Mouse (Mus musculus) v-Abl transformed pro-B cells (cell line): ENCODE measurements around the gene Dkk3.

ENCODE experiments used
- in situ Hi-C, 2 experiments: fragments of 400-800 bp; cut with MboI; formaldehyde crosslinking; loops; one replicate each; pipeline ENCODE4 v1.15.1; 2025; ENCODE audit not compliant: unreplicated experiment in 2 of 2

Dkk3 gene

GRCm38 (mm10) chr7:112158942-112159341 lies at the start of gene Dkk3:
Gene Dkk3, minus strand, starts transcription at chr7:112159057.
- in situ Hi-C loops, result loop anchor here in 1 of 2 experiments (25.0 kb wide), 1 partner anchor 1403 kb away; no protein-coding TSS in a partner anchor

DNA sequence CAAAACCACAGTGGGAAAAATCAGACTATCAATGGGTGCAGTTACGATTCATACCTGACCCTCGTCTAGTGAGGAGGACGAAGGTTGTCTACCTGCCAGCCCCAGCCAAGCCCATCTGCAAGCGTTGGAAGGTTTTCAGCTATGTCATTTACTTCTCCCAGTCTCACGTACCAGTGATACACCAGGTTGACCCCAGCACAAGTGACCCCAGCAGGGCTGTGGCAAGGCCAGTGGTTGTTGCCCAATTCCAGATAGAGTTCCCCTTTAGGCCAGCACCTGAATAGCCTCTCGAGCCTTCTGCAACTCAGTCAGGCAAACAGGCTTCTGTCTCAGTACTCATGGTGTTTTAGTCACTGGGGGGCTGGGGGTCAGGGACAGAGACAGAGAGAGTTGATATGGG lies 48.9 kb upstream of the Dkk3 start:
- in situ Hi-C loops, result no loop called here

GRCm38 (mm10) chr7:112205513-112205912 lies 46.7 kb upstream of the Dkk3 start:
- in situ Hi-C loops, result no loop called here

GRCm38 (mm10) chr7:112204380-112204963 lies 45.6 kb upstream of the Dkk3 start:
- in situ Hi-C loops, result no loop called here

- in situ Hi-C loops, result no loop called here
Measured at GRCm38 (mm10) chr7:112203937-112204336, 45.1 kb upstream of the Dkk3 start.

GRCm38 (mm10) chr7:112202843-112203242 lies 44.0 kb upstream of the Dkk3 start:
- in situ Hi-C loops, result no loop called here

- in situ Hi-C loops, result no loop called here
Measured at GRCm38 (mm10) chr7:112202194-112202593, 43.3 kb upstream of the Dkk3 start.

GRCm38 (mm10) chr7:112200761-112201160 lies 41.9 kb upstream of the Dkk3 start:
- in situ Hi-C loops, result no loop called here

DNA sequence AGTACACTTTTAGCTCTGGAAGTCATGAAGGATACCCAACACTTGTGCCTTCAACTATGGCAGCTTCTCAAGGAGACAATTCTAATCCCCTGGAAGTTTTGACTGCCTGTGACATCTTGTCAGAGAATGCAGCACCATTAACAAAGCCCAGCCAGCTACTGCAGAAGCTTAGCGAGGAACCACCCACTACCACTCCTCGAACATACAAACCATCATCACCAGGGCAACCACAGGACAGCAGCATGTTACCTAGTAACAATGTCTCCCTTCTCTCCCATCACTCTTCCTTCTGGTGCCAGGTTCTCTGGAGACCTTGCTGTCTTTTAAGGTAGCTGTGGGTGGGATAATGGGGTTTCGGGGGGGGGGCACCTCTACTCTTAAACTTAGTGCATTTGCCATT lies 40.5 kb upstream of the Dkk3 start:
- in situ Hi-C loops, result no loop called here

DNA sequence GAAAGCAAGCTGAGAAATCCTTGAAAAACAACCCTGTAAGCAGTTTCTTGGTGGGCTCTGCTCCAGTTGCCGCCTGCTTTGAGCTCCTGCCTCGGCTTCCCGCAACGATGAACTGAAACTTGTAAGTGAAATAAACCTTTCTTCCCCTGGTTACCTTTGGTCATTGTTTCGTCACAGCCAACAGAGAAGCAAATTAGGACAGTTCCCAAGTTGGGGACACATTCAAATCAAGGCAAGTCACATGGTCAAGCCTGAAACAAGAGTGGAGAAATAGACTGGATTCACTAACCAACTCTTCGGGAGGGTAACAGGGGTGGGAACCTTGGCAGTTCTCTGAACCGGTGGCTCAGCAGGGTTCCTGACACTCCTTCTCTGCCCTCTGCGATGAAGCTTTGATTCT lies 38.6 kb upstream of the Dkk3 start:
- in situ Hi-C loops, result no loop called here

DNA sequence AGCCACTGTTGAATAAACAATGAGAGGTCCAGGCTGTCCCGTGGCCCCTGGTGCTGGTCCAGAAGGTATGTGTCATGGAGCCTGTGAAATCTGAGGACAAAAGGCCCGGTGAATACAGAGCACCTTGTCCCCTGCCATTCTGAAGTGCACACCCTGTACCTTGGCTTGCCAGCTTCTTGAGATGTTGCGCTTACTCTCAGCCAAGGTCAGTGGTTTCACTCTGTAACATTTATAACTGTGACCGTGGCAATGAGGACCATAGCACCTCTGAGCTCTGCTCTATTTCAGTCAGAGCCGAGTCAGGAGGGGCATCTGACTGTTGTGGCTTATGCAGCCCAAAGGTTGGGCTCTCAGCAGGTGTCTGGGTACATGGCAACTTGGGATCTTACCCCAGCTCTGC lies 35.4 kb upstream of the Dkk3 start:
- in situ Hi-C loops, result no loop called here

GRCm38 (mm10) chr7:112192778-112193177 lies 33.9 kb upstream of the Dkk3 start:
- in situ Hi-C loops, result no loop called here

DNA sequence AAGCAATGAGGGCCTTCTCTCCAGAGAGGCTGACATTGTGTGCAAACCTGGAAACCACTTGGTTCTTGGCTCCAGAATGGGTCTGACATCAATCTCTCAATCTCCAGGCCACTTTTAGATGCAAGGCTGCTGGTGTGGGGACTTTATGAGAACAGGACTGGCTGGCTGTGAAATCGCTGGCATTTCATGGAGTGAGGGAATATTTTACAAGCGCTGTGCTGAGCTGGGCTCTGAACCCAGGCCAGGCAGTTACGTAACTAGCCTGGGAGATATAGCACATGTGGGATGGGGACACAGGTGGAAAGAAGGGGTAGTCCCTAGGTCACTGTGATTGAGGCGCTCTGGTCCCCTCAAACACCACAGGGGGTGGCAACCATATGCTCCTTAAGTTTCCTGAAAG lies 33.4 kb upstream of the Dkk3 start:
- in situ Hi-C loops, result no loop called here

DNA sequence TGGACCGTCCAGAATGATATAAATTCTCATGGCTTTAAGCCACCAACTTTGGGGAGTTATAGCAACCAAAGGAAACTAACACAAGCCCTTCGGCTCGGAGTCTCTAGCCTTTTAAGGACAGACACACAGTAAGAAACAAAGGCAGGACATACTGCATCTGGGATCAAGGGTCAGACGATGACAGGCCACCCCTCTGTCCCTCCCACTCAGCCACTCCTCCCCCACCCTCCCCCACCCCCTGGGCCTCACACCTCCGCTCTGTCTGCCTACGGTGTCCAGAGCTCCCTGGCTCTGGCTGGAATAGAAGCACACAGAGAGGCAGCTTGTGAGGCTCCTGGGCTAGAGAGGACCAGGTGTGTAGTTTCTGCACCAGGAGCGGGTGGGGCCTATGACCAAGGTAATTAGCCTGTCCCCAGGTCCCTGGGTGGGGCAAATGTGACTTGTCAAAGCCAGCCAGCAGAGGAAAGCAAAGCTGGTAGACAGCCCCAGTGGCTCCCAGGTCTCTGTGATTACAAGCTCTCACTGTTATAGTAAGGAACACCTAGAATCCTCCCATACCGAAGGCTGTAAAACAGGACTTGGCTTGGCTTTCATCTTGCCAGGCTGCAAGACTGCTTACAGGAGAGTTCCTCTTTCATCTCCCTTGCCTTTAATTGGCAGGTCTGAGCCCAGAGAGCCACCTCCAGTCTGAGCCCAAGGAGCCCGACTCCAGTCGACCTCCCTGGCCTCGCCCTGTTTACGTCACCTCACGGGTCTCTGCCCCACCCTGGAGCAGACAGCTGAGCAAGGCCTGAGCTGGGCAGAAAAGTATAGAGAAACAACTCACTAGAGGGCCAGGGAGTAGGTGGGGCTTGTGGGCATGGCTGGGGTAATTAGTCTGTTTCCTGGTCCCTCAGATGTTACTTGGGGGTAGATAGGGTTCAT lies 28.9 kb upstream of the Dkk3 start:
- in situ Hi-C loops, result loop anchor here in 1 of 2 experiments (10.0 kb wide), 1 partner anchor 1003 kb away; no protein-coding TSS in a partner anchor

DNA sequence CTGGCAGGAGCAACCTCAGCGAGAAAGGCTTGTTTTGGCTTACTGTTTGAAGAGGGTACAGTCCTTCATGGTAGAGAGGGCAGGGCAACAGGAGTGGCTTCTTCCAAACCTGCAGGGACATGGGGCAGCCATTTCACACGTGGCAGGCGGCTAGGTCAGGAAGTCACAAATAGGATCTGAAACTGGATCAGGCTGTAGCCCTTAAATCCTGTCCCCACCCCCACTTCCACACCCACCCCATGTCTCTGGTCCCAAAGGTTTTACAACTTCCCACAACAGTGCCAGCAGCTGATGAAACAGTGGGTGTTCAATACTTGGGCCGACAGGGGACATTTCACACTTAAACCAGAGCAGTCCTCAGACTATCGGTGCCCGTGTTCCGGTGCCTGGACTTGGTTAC lies 28.0 kb upstream of the Dkk3 start:
- in situ Hi-C loops, result loop anchor here in 1 of 2 experiments (10.0 kb wide), 1 partner anchor 1002 kb away; no protein-coding TSS in a partner anchor

DNA sequence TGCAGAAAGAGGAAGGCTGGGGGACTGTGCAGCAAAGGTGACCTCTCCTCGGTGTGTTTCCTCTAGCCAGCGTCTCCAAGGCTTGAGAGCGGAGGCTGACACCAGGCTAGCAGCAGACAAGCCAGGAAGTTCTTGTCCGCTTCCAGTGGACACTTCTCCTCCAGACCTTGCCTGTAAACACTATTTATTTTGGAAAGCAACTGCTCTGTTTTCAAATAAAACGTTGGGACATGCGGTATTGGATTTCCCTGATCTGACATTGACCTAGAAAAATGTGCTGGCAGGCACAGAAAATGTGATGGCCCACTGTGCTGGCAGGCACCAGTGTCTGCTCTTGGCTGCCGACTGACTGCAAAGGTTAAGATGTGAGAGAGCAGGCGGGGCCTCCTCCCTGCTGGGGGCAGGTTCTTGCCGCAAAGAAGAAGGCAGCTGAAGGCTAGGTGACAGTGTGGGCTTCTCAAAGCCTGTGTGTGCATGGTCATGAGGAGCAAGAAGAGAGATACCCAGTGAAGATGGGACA lies 26.4 kb upstream of the Dkk3 start:
- in situ Hi-C loops, result loop anchor here in 1 of 2 experiments (10.0 kb wide), 1 partner anchor 1000 kb away; no protein-coding TSS in a partner anchor

- in situ Hi-C loops, result loop anchor here (5.0 to 10.0 kb wide), 4 partner anchors 97 to 1000 kb away; no protein-coding TSS in a partner anchor
Measured at GRCm38 (mm10) chr7:112184519-112185225, 25.8 kb upstream of the Dkk3 start.

DNA sequence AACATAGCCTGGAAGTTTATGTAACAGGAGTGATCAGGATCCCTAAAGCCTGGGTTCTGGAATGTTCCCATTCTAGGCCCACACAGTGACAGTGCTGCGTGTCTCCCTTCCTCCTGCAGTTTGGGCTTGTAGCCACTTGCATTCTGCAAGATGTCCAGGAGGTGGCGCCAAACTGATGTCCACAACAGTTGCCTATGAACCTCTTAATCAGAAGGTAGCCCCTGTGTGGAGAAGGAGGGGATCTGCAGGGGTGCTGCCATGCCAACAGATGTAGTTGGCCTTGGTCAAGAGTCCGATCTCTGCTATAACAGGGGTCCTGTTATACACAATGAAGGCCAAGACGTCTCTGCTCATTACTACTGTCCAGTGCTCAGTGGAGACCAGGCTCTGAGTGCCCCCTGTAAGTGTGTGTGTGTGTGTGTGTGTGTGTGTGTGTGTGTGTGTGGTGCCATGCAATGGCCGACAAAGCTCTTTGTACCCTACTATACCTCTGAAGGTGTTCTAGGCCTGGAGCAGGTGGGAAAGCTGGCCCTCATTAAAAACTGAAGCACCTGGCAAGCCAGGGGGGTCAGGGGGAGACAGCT lies 24.5 kb upstream of the Dkk3 start:
- in situ Hi-C loops, result loop anchor here (5.0 to 10.0 kb wide), 4 partner anchors 96 to 999 kb away; no protein-coding TSS in a partner anchor

- in situ Hi-C loops, result loop anchor here (5.0 to 10.0 kb wide), 4 partner anchors 93 to 995 kb away; no protein-coding TSS in a partner anchor
Measured at GRCm38 (mm10) chr7:112180235-112180705, 21.4 kb upstream of the Dkk3 start.

GRCm38 (mm10) chr7:112176627-112177026 lies 17.8 kb upstream of the Dkk3 start:
- in situ Hi-C loops, result loop anchor here (5.0 kb wide), 3 partner anchors 44 to 154 kb away; partner anchors contain the start of gene Usp47 (in 2 of the 2)
